Mouse (Mus musculus) ZHBTc4 (cell line): ENCODE data around the gene Gm21874.
"Not testable (repeated sequence)": the region's sequence is repeated elsewhere in the genome, so short reads cannot be mapped to it uniquely, and the experiment has no call there.

Experiments used
- DNase-seq: peaks from one replicate; pipeline ENCODE4 v3.0.0-alpha.2; 2011; ENCODE audit warnings: low read depth, low spot score

Gene Gm21874

DNA sequence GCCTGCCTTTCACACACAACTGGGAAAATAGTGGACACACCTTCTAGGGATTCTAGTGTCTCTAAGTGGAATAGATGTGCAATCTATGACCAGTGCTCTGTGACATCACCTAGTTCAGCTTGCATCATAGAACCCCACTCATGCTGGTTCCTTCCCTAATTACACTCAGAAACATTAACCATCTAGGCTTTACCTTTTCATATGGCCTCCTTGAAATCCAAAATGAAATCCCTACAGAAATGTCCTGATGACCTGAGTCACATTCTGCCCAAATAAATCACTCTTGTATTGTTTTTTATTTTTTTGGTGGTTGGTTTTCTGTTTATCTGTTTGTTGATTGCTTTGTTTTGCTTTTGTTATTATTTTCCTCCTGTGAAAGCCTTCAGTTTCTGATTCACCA lies at the start of gene Gm21874:
Gene Gm21874 (minus strand): TSS at position 101 of the 400 bp plus-strand sequence.
- DNase-seq, result not testable (repeated sequence)
